Mouse (Mus musculus) embryo, embryonic 11 days (tissue): Measurements from ENCODE around the gene Vmn1r12.
"Not testable (repeated sequence)": the region's sequence is repeated elsewhere in the genome, so short reads cannot be mapped to it uniquely, and the experiment has no call there.

Experiments used
- DNase-seq: peaks from one replicate; pipeline ENCODE4 v3.0.0-alpha.2; 2015

The Vmn1r12 gene

DNA sequence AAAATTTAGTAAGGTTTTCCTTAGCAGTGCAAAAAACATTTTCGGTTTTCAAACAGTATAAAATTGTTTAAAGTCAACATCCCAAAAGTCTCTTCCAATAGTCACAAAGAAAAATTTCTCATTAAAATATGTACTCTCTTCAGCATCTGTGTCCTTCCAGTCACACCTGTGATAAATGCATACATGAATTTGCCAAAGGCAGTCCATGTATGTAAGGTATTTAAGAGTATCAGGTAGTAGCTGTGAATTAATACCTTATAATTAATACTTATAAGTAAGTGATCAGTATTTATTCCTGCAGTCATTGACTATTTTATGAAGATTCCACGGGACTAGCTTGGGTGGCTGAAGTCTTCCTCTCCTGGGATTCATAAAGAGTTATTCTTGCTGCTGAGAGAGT lies at the start of gene Vmn1r12:
Vmn1r12 (plus strand) TSS at position 301 of the 400 bp plus-strand sequence.
- no peak for DNase-seq

DNA sequence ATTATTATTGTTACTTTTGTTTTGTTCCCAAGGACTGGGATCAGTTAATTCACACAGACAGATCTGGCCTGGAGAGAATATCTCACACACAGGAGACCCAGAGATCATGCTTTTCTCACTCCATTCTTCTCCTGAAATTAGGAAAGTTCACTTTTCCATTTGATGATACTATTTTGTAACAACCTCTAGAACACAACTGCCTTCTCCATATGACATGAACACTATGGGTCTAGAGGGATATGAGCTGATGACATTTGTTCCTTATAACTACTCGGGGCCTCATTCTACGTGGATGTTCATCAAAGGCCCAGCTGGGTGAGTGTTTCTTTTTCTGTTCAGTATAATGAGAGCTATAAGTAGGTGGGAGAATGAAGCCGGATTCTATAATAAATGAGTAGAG lies 47.6 kb upstream of the Vmn1r12 start, which contains the start of gene Vmn1r10:
Vmn1r10 (plus strand) TSS at position 301 of the 400 bp plus-strand sequence.
- DNase-seq = no peak

DNA sequence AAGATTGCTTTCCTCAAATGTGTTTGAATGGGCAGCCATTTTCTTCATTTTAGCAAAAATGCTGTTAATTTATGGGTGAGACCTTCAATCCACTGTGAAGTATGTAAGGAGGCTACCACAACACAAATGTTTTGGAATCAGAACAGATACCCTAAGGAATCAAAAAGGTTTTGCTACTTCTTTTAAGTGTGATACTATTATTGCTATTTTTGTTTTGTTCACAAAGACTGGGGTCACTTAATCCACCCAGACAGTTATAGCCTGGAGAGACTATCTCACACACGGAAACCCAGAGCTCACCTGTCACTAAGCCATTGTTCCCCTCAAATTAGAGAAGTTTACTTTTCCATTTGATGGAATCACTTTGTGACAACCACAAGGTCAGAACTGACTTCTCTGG lies 23.6 kb upstream of the Vmn1r12 start, which contains the start of gene Vmn1r11:
Vmn1r11 (plus strand) TSS at position 301 of the 400 bp plus-strand sequence.
- no peak for DNase-seq

DNA sequence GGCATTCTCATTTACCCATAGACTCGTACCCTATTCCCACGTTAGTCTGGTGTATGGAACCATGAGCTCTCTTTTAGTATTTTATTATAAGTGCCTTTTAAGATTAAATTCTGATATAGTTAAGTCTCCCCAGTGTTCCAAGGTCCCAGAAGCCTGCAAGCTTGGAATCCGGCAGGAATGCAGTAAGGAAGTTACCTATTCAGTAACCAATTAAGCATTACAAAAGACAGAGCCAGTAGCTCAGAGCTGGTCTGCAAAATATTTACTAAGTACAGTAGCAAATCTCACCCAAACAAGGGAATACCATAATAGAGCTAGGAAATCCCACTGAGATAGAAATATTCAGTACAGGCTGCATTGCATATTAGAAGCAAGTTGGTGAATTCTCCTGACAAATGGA lies 33.3 kb downstream of the Vmn1r12 start:
- DNase-seq = not testable (repeated sequence)

DNA sequence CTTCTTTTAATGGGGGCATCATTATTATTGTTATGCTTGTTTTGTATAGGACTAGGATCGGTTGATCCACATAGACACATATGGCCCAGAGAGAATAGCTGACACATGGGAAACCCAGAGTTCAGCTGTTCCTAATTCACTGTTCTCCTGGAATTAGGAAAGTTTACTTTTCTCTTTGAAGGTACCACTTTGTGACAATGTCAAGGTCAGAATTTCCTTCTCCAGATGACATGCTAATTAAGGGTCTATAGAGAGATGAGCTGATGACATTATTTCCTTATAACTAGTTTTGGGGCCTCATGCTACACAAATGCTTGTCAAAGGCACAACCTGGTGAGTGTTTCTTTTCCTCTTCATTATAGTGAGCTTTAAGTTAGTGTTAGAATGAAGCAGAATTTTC lies 46.3 kb downstream of the Vmn1r12 start, which contains the start of gene Vmn1r13:
Vmn1r13 (plus strand) TSS at position 301 of the 400 bp plus-strand sequence.
- DNase-seq = not testable (repeated sequence)
